Mouse (Mus musculus) kidney, embryonic 15.5 days (tissue): ENCODE results near the gene Clca2. TPM values are rescaled to one million over a fixed set of nuclear protein-coding genes. Genes with fewer than 3 reads are reported as not detected.
A peak's percentile ranks its signal among the peaks of the same experiment; 100 is the strongest.

Source experiments
- ATAC-seq: fragments of 200-750 bp; cut with Nextera tagmentation; replicated peaks from 2 replicates; pipeline ENCODE4 v1.8.0; 2017; ENCODE audit warnings: moderate TSS enrichment; ENCODE audit not compliant: low FRiP score
- H3K27ac ChIP-seq: fragments of 300-500 bp; sonication (generic); 2 replicates; pipeline ENCODE4 v1.5.1; 2015; ENCODE audit warnings: mild to moderate bottlenecking, inconsistent platforms
- H3K27me3 ChIP-seq: fragments of 300-500 bp; sonication (generic); 2 replicates; pipeline ENCODE4 v1.6.1; 2015; ENCODE audit warnings: inconsistent platforms
- H3K36me3 ChIP-seq: fragments of 300-500 bp; sonication (generic); 2 replicates; pipeline ENCODE4 v1.6.1; 2015; ENCODE audit warnings: inconsistent platforms
- H3K4me1 ChIP-seq: fragments of 300-500 bp; sonication (generic); 2 replicates; pipeline ENCODE4 v1.6.1; 2015; ENCODE audit warnings: inconsistent platforms
- H3K4me2 ChIP-seq: fragments of 300-500 bp; sonication (generic); 2 replicates; pipeline ENCODE4 v1.6.1; 2015; ENCODE audit warnings: moderate library complexity, mild to moderate bottlenecking, inconsistent platforms
- H3K4me3 ChIP-seq: fragments of 300-500 bp; sonication (generic); replicated peaks from 2 replicates; pipeline ENCODE4 v1.5.1; 2015; ENCODE audit warnings: mild to moderate bottlenecking, inconsistent platforms
- H3K9ac ChIP-seq: fragments of 300-500 bp; sonication (generic); 2 replicates; pipeline ENCODE4 v1.6.1; 2015; ENCODE audit warnings: mild to moderate bottlenecking, inconsistent platforms
- H3K9me3 ChIP-seq: fragments of 300-500 bp; sonication (generic); replicated peaks from 2 replicates; pipeline ENCODE4 v1.6.1; 2016; ENCODE audit warnings: inconsistent platforms
- WGBS: fragments of 180-500 bp; shearing (Covaris S2); methylation state at CpG from one replicate; pipeline ENCODE4 v1.1.7; 2015; ENCODE audit warnings: mixed read lengths; 5-methylcytosine and 5-hydroxymethylcytosine counted together
- polyA plus RNA-seq: library from polyadenylated mRNA; unstranded; fragments of >200 nt; fragmentation: Nextera tagmentation; extraction: Ambion mirVana; gene quantifications from 2 replicates; pipeline ENCODE4 v1.2.1, GENCODE M21; 2015

Gene Clca2
- polyA plus RNA-seq, 1 experiment from 2014 or later = 0.32 TPM

GRCm38 (mm10) chr3:145118254-145119001, 19.2 kb upstream of the Clca2 start, which contains the start of gene Odf2l:
TSS of gene Odf2l (plus strand) at chr3:145118588.
- Histone ChIP-seq H3K27ac (peak within 1 kb of the TSS; percentile 99), H3K4me2 (peak within 1 kb of the TSS; percentile 67), H3K9me3 (no peaks in the 10 kb centered on the region), H3K4me1 (peaks cover 16% of the 10 kb centered on the region), H3K9ac (peak within 1 kb of the TSS; percentile 85), H3K27me3 (no peaks in the 10 kb centered on the region), H3K4me3 (peak within 1 kb of the TSS; percentile 88), H3K36me3 (no peaks in the 10 kb centered on the region)
- under 1% methylated on average over 55 of the region's 57 CpGs for WGBS
- peak; percentile 99 for ATAC-seq

- Histone ChIP-seq H3K9me3 (no peaks in the 10 kb centered on the region), H3K36me3 (no peaks in the 10 kb centered on the region), H3K9ac (peak overlapping the region; percentile 85), H3K4me1 (peaks cover 16% of the 10 kb centered on the region), H3K27me3 (no peaks in the 10 kb centered on the region), H3K4me3 (peak overlapping the region; percentile 88), H3K27ac (peak overlapping the region; percentile 99), H3K4me2 (peak overlapping the region; percentile 67)
- no peak for ATAC-seq
- 87% methylated on average over 10 of the region's 10 CpGs for WGBS
These were observed 18.4 kb upstream of the Clca2 start for GRCm38 (mm10) chr3:145117637-145118036.

GRCm38 (mm10) chr3:145115169-145115568, 15.9 kb upstream of the Clca2 start:
- no peaks in the 10 kb centered on the region for H3K9me3 ChIP-seq
- H3K9ac ChIP-seq = no peak overlapping the region
- no peak overlapping the region for H3K4me3 ChIP-seq
- peaks cover 16% of the 10 kb centered on the region for H3K4me1 ChIP-seq
- no peaks in the 10 kb centered on the region for H3K36me3 ChIP-seq
- no peaks in the 10 kb centered on the region for H3K27me3 ChIP-seq
- H3K27ac ChIP-seq = no peak overlapping the region
- 85% methylated on average over 2 of the region's 2 CpGs for WGBS
- H3K4me2 ChIP-seq = no peak overlapping the region
- no peak for ATAC-seq

- ATAC-seq = no peak
- 77% methylated on average over 5 of the region's 5 CpGs for WGBS
- no peaks in the 10 kb centered on the region for H3K4me1 ChIP-seq
- no peak overlapping the region for H3K4me3 ChIP-seq
- peaks cover 3% of the 10 kb centered on the region; the same call in 1 of the 2 replicates for H3K9me3 ChIP-seq
- H3K36me3 ChIP-seq = no peaks in the 10 kb centered on the region
- no peak overlapping the region for H3K4me2 ChIP-seq
- no peak overlapping the region for H3K27ac ChIP-seq
- H3K9ac ChIP-seq = no peak overlapping the region
- H3K27me3 ChIP-seq = no peaks in the 10 kb centered on the region
These were observed 6.7 kb upstream of the Clca2 start for GRCm38 (mm10) chr3:145105773-145106504.

GRCm38 (mm10) chr3:145105076-145105772, 6.0 kb upstream of the Clca2 start:
- no peak overlapping the region for H3K27ac ChIP-seq
- no peaks in the 10 kb centered on the region for H3K36me3 ChIP-seq
- H3K4me1 ChIP-seq = no peaks in the 10 kb centered on the region
- H3K27me3 ChIP-seq = no peaks in the 10 kb centered on the region
- no peak overlapping the region for H3K9ac ChIP-seq
- H3K4me3 ChIP-seq = no peak overlapping the region
- peaks cover 3% of the 10 kb centered on the region; the same call in 1 of the 2 replicates for H3K9me3 ChIP-seq
- 61% methylated on average over 5 of the region's 5 CpGs for WGBS
- H3K4me2 ChIP-seq = no peak overlapping the region
- no peak for ATAC-seq

GRCm38 (mm10) chr3:145103770-145104169, 4.5 kb upstream of the Clca2 start:
- H3K9me3 ChIP-seq = peaks cover 2% of the 10 kb centered on the region; the same call in 1 of the 2 replicates
- no peak for ATAC-seq
- no peak overlapping the region for H3K4me2 ChIP-seq

GRCm38 (mm10) chr3:145103321-145103720, 4.1 kb upstream of the Clca2 start:
- no peaks in the 10 kb centered on the region for H3K9me3 ChIP-seq
- ATAC-seq = no peak

More at GRCm38 (mm10) chr3:145103770-145104169, 4.5 kb upstream of the Clca2 start:
- no peak overlapping the region for H3K4me3 ChIP-seq
- no peaks in the 10 kb centered on the region for H3K36me3 ChIP-seq
- no peak overlapping the region for H3K9ac ChIP-seq
- H3K27ac ChIP-seq = no peak overlapping the region
- no peaks in the 10 kb centered on the region for H3K27me3 ChIP-seq
- H3K4me1 ChIP-seq = no peaks in the 10 kb centered on the region
- WGBS = 66% methylated on average over 5 of the region's 5 CpGs

GRCm38 (mm10) chr3:145101891-145102555, 2.8 kb upstream of the Clca2 start:
- H3K4me2 ChIP-seq = no peak overlapping the region
- WGBS = 80% methylated on average over 9 of the region's 9 CpGs
- no peaks in the 10 kb centered on the region for H3K9me3 ChIP-seq
- no peak overlapping the region for H3K4me3 ChIP-seq
- no peak for ATAC-seq
- H3K4me1 ChIP-seq = no peaks in the 10 kb centered on the region
- H3K27ac ChIP-seq = no peak overlapping the region
- H3K9ac ChIP-seq = no peak overlapping the region
- H3K27me3 ChIP-seq = no peaks in the 10 kb centered on the region
- H3K36me3 ChIP-seq = no peaks in the 10 kb centered on the region

More at GRCm38 (mm10) chr3:145103321-145103720, 4.1 kb upstream of the Clca2 start:
- H3K4me1 ChIP-seq = no peaks in the 10 kb centered on the region
- no peak overlapping the region for H3K27ac ChIP-seq
- no peaks in the 10 kb centered on the region for H3K27me3 ChIP-seq
- no peak overlapping the region for H3K4me2 ChIP-seq
- no peaks in the 10 kb centered on the region for H3K36me3 ChIP-seq
- H3K4me3 ChIP-seq = no peak overlapping the region
- H3K9ac ChIP-seq = no peak overlapping the region
- 81% methylated on average over 2 of the region's 2 CpGs for WGBS

- no peak for ATAC-seq
- no peak overlapping the region for H3K27ac ChIP-seq
These were observed 11.2 kb downstream of the Clca2 start for GRCm38 (mm10) chr3:145087857-145088598.

GRCm38 (mm10) chr3:145086180-145086579, 13.1 kb downstream of the Clca2 start:
- Histone ChIP-seq H3K9ac (no peak overlapping the region), H3K36me3 (no peaks in the 10 kb centered on the region), H3K4me3 (no peak overlapping the region), H3K4me2 (no peak overlapping the region), H3K9me3 (no peaks in the 10 kb centered on the region), H3K27ac (no peak overlapping the region), H3K4me1 (no peaks in the 10 kb centered on the region), H3K27me3 (no peaks in the 10 kb centered on the region)
- no peak for ATAC-seq
- 86% methylated on average over 14 of the region's 14 CpGs for WGBS

More at GRCm38 (mm10) chr3:145087857-145088598, 11.2 kb downstream of the Clca2 start:
- no peak overlapping the region for H3K4me3 ChIP-seq
- no peak overlapping the region for H3K9ac ChIP-seq
- no peaks in the 10 kb centered on the region for H3K36me3 ChIP-seq
- H3K4me2 ChIP-seq = no peak overlapping the region
- H3K9me3 ChIP-seq = no peaks in the 10 kb centered on the region
- no peaks in the 10 kb centered on the region for H3K4me1 ChIP-seq
- WGBS = 33% methylated on average over 8 of the region's 8 CpGs
- H3K27me3 ChIP-seq = no peaks in the 10 kb centered on the region

GRCm38 (mm10) chr3:145083081-145083480, 16.2 kb downstream of the Clca2 start:
- H3K27me3 ChIP-seq = no peaks in the 10 kb centered on the region
- H3K4me3 ChIP-seq = no peak overlapping the region
- H3K9me3 ChIP-seq = no peaks in the 10 kb centered on the region
- no peaks in the 10 kb centered on the region for H3K36me3 ChIP-seq
- ATAC-seq = no peak
- H3K27ac ChIP-seq = no peak overlapping the region
- H3K9ac ChIP-seq = no peak overlapping the region
- H3K4me1 ChIP-seq = no peaks in the 10 kb centered on the region
- 64% methylated on average over 1 of the region's 1 CpGs for WGBS
- no peak overlapping the region for H3K4me2 ChIP-seq
